Mouse (Mus musculus) liver, adult 2 months (tissue): ENCODE measurements at regions not wholly inside any gene's neighbourhood (a gene's known extent, or its start where the extent isn't known, plus 50 kb on each side); places are given as distances from the start of the nearest gene placed in this dataset.

Source experiments
- CTCF ChIP-seq: fragments of 200-500 bp; IDR thresholded peaks from 2 replicates; pipeline ENCODE4 v1.5.1; 2011; ENCODE audit warnings: low read depth, low read length, control low read depth
- POLR2A ChIP-seq: fragments of 200-500 bp; IDR thresholded peaks from 2 replicates; pipeline ENCODE4 v1.6.1; 2011; ENCODE audit warnings: low read length, control low read depth; ENCODE audit not compliant: insufficient read depth; ENCODE audit errors: extremely low read depth

- TF ChIP-seq POLR2A (no peak), CTCF (no peak)
Measured at GRCm38 (mm10) chr13:43895990-43896389, 111.4 kb downstream of the Cd83 start.
